Mouse (Mus musculus) heart, adult 11 months (tissue): ENCODE data around the gene Gm47985.

Experiments used
- DNase-seq: peaks from one replicate; pipeline ENCODE4 v3.0.0; 2022

Gene Gm47985

GRCm38 (mm10) chr1:151223377-151223776 lies 41.0 kb downstream of the Gm47985 start:
- peak; percentile 39 for DNase-seq

- no peak for DNase-seq
Observed at GRCm38 (mm10) chr1:151224536-151224935, 42.2 kb downstream of the Gm47985 start.

GRCm38 (mm10) chr1:151227506-151227905 lies 45.2 kb downstream of the Gm47985 start:
- DNase-seq = peak; percentile 55

GRCm38 (mm10) chr1:151228320-151228989 lies 46.1 kb downstream of the Gm47985 start:
- DNase-seq = peak; percentile 22

GRCm38 (mm10) chr1:151232346-151232745 lies 50.0 kb downstream of the Gm47985 start:
- no peak for DNase-seq

- DNase-seq = no peak
Observed at GRCm38 (mm10) chr1:151233756-151234155, 51.4 kb downstream of the Gm47985 start.
